Mouse (Mus musculus): ENCODE results near the gene Zfp846. TPM values are rescaled to one million over a fixed set of nuclear protein-coding genes. Genes with fewer than 3 reads are reported as not detected.
"Not testable (repeated sequence)": the region's sequence is repeated elsewhere in the genome, so short reads cannot be mapped to it uniquely, and the experiment has no call there.

Zfp846 gene
- 6.9 TPM in 2 replicates for polyA plus RNA-seq (2012; rRNA removed)

- DNase-seq (ENCODE audit: low spot score), result peak; percentile 97
These were observed at the start of gene Zfp846 for GRCm38 (mm10) chr9:20581175-20581634. TSS of gene Zfp846 (plus strand) at chr9:20581291.

- DNase-seq (ENCODE audit: low spot score), result no peak
These were observed 46.7 kb upstream of the Zfp846 start for GRCm38 (mm10) chr9:20534326-20534926.

- no peak for DNase-seq (ENCODE audit: low spot score)
These were observed 44.5 kb upstream of the Zfp846 start for GRCm38 (mm10) chr9:20536598-20536997.

- DNase-seq (ENCODE audit: low spot score), result no peak
These were observed 37.6 kb upstream of the Zfp846 start for GRCm38 (mm10) chr9:20543496-20543895.

GRCm38 (mm10) chr9:20544070-20544821, 36.8 kb upstream of the Zfp846 start:
- DNase-seq (ENCODE audit: low spot score), result peak; percentile 87

GRCm38 (mm10) chr9:20545151-20545550, 35.9 kb upstream of the Zfp846 start:
- DNase-seq (ENCODE audit: low spot score), result no peak

GRCm38 (mm10) chr9:20551781-20552275, 29.3 kb upstream of the Zfp846 start:
- no peak for DNase-seq (ENCODE audit: low spot score)

GRCm38 (mm10) chr9:20552698-20553097, 28.4 kb upstream of the Zfp846 start:
- DNase-seq (ENCODE audit: low spot score), result no peak

- no peak for DNase-seq (ENCODE audit: low spot score)
These were observed 18.9 kb upstream of the Zfp846 start for GRCm38 (mm10) chr9:20562177-20562576.

GRCm38 (mm10) chr9:20565326-20566030, 15.6 kb upstream of the Zfp846 start:
- not testable (repeated sequence) for DNase-seq (ENCODE audit: low spot score)

- DNase-seq (ENCODE audit: low spot score), result no peak
These were observed 10.0 kb upstream of the Zfp846 start for GRCm38 (mm10) chr9:20571060-20571459.

GRCm38 (mm10) chr9:20576591-20576990, 4.5 kb upstream of the Zfp846 start:
- DNase-seq (ENCODE audit: low spot score), result no peak

- DNase-seq (ENCODE audit: low spot score), result no peak
These were observed 20.2 kb downstream of the Zfp846 start for GRCm38 (mm10) chr9:20601270-20601669.

- no peak for DNase-seq (ENCODE audit: low spot score)
These were observed 25.2 kb downstream of the Zfp846 start for GRCm38 (mm10) chr9:20606269-20606668.

- peak; percentile 87 for DNase-seq (ENCODE audit: low spot score)
These were observed 26.2 kb downstream of the Zfp846 start for GRCm38 (mm10) chr9:20607100-20607974.

GRCm38 (mm10) chr9:20609831-20610464, 28.9 kb downstream of the Zfp846 start:
- DNase-seq (ENCODE audit: low spot score), result no peak

- DNase-seq (ENCODE audit: low spot score), result no peak
These were observed 30.9 kb downstream of the Zfp846 start for GRCm38 (mm10) chr9:20611976-20612375.

GRCm38 (mm10) chr9:20616685-20617084, 35.6 kb downstream of the Zfp846 start:
- DNase-seq (ENCODE audit: low spot score), result no peak

GRCm38 (mm10) chr9:20631332-20631731, 50.2 kb downstream of the Zfp846 start:
- DNase-seq (ENCODE audit: low spot score), result no peak

GRCm38 (mm10) chr9:20635676-20636075, 54.6 kb downstream of the Zfp846 start:
- not testable (repeated sequence) for DNase-seq (ENCODE audit: low spot score)

GRCm38 (mm10) chr9:20636256-20636655, 55.2 kb downstream of the Zfp846 start:
- DNase-seq (ENCODE audit: low spot score), result peak; percentile 11

Data from urinary bladder, adult 2 months (tissue).